18 mouse cellular contexts compared by ENCODE assay signal in the genomic region with DNA sequence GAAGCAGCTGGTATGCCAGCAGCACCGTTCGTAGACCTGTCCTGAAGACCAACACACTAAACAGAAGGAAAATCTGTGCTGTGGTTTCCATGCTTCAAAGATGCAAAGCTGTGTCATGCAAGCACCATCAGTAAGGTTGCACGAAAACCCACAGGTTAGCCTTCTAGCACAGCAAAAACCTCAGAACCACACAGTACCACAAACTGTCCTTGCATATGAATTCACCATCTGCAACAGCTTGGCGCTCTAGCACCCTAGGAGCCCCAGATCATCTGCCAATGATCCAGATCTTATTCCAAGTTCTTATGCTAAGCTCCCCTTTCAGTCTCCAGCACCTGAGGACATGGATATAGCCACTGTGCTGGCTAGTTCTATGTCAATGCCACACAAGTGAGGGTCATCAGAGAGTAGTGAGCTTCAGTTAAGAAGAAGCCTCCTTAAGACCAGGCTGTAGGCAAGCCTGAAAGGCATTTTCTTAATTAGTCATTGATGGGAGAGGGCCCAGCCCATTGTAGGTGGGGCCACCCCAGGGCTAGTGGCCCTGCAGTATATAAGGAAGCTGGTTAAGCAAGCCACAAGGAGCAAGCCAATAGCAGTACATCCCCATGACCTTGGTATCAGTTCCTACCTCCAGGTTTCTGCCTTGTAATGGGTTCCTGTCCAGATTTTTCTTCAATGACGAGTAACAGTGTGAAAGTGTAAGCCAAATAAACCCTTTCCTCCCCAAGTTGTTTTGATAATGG. TPM values are rescaled to one million over a fixed set of nuclear protein-coding genes. Genes with fewer than 3 reads are reported as not detected.
DNase-seq lines count a peak whose midpoint lies in the region; ATAC-seq and TF ChIP-seq lines count a peak whose summit lies in the region.
"Had no signal": no experiment of that assay in that cellular context is flagged by ENCODE, and none has a peak within 500 bp of the region (broad histone marks: within the 10 kb centered on the region; RNA-seq: fewer than 3 reads in every experiment).

No protein-coding gene starts in this region.

- 0 out of 2 replicates have a peak, but pooled peaks have one; percentile 20 for ATAC-seq in liver, embryonic 13.5 days (ENCODE audit: low read depth)
- no peak for ATAC-seq in liver, embryonic 11.5 days (replicated peaks; ENCODE audit: low FRiP score)
- peak; percentile 78 for ATAC-seq in granulocyte monocyte progenitor cell, adult 5-6 weeks (replicated peaks; ENCODE audit: poor library complexity, severe bottlenecking)
- ATAC-seq: intestine, embryonic 16.5 days; liver, postnatal 0 days had no signal

- no peak overlapping the region for H3K4me2 ChIP-seq in liver, embryonic 13.5 days
- H3K4me2 ChIP-seq in liver, embryonic 11.5 days, result no peak overlapping the region
- H3K4me2 ChIP-seq: heart, embryonic 15.5 days; hindbrain, embryonic 12.5 days; limb, embryonic 13.5 days; neural tube, embryonic 13.5 days had no signal

- TF ChIP-seq POLR2A in cerebellum, adult 2 months (IDR thresholded peaks at IDR 0.05; ENCODE audit: borderline replicate concordance, insufficient read depth, low read length), result no peak

- no peak for DNase-seq in liver, embryonic 13.5 days
- DNase-seq in liver, embryonic 11.5 days (ENCODE audit: low spot score), result no peak
- peak; percentile 43 to 72 for DNase-seq in cerebellum, adult 2 months
- DNase-seq in splenic B cell, adult 2 months (ENCODE audit: low read depth, low spot score), result peak; percentile 47
- no peak for DNase-seq in right cerebral cortex, postnatal 25 days
- no peak for DNase-seq in adrenal gland, postnatal 25 days
- no peak for DNase-seq in embryo, embryonic 10 days (ENCODE audit: low spot score)
- DNase-seq: adrenal gland, postnatal 14 days; heart, adult 18-20 months; liver, postnatal 0 days had no signal

- WGBS in liver, embryonic 13.5 days (ENCODE audit: insufficient replicate concordance), result 50% methylated on average over 5 of the region's 5 CpGs
- WGBS in liver, embryonic 11.5 days, result 79% methylated on average over 5 of the region's 5 CpGs
- WGBS in cerebellum, adult 2 months, result 28% methylated on average over 5 of the region's 5 CpGs

- no peaks in the 10 kb centered on the region for H3K9me3 ChIP-seq in liver, embryonic 13.5 days (replicated peaks)
- H3K9me3 ChIP-seq in liver, embryonic 11.5 days (ENCODE audit: control insufficient read depth, low read length), result no peaks in the 10 kb centered on the region
- H3K9me3 ChIP-seq: forebrain, embryonic 10.5 days; heart, embryonic 15.5 days; hindbrain, embryonic 12.5 days; limb, embryonic 13.5 days; neural tube, embryonic 13.5 days had no signal

- H3K4me3 ChIP-seq in liver, embryonic 13.5 days (replicated peaks), result no peak overlapping the region
- no peak overlapping the region for H3K4me3 ChIP-seq in liver, embryonic 11.5 days (ENCODE audit: low read depth, low read length)
- H3K4me3 ChIP-seq in cerebellum, adult 2 months (replicated peaks; ENCODE audit: insufficient read depth, low read depth, low read length), result no peak overlapping the region
- H3K4me3 ChIP-seq: forebrain, embryonic 10.5 days; heart, embryonic 15.5 days; hindbrain, embryonic 12.5 days; limb, embryonic 13.5 days; neural tube, embryonic 13.5 days had no signal

- H3K9ac ChIP-seq in liver, embryonic 13.5 days, result no peak overlapping the region
- no peak overlapping the region for H3K9ac ChIP-seq in liver, embryonic 11.5 days (ENCODE audit: low read depth, low read length)
- H3K9ac ChIP-seq: heart, embryonic 15.5 days; hindbrain, embryonic 12.5 days; limb, embryonic 13.5 days; liver, postnatal 0 days; neural tube, embryonic 13.5 days had no signal

- TF ChIP-seq CTCF in cerebellum, adult 2 months (IDR thresholded peaks at IDR 0.05; ENCODE audit: borderline replicate concordance, insufficient read depth, low read depth, low read length), result no peak

- H3K27ac ChIP-seq in liver, embryonic 13.5 days, result no peak overlapping the region
- no peak overlapping the region for H3K27ac ChIP-seq in liver, embryonic 11.5 days (ENCODE audit: low read depth, low read length)
- no peak overlapping the region for H3K27ac ChIP-seq in cerebellum, adult 2 months (ENCODE audit: insufficient read depth, low read length)
- H3K27ac ChIP-seq: forebrain, embryonic 10.5 days; heart, embryonic 15.5 days; hindbrain, embryonic 12.5 days; limb, embryonic 13.5 days; neural tube, embryonic 13.5 days; stomach, postnatal 0 days had no signal

- H3K4me1 ChIP-seq in liver, embryonic 13.5 days (replicated peaks), result no peaks in the 10 kb centered on the region
- no peaks in the 10 kb centered on the region for H3K4me1 ChIP-seq in liver, embryonic 11.5 days (replicated peaks; ENCODE audit: control insufficient read depth, insufficient read depth, low read length)
- H3K4me1 ChIP-seq in cerebellum, adult 2 months (ENCODE audit: control insufficient read depth, insufficient read depth, low read length), result peaks cover 6% of the 10 kb centered on the region; the same call in 1 of the 2 replicates
- H3K4me1 ChIP-seq: forebrain, embryonic 10.5 days; heart, embryonic 15.5 days; hindbrain, embryonic 12.5 days; limb, embryonic 13.5 days; neural tube, embryonic 13.5 days had no signal

- H3K27me3 ChIP-seq in liver, embryonic 13.5 days, result no peaks in the 10 kb centered on the region
- H3K27me3 ChIP-seq in liver, embryonic 11.5 days (replicated peaks; ENCODE audit: control insufficient read depth, insufficient read depth, low read length), result no peaks in the 10 kb centered on the region
- H3K27me3 ChIP-seq in cerebellum, adult 2 months (ENCODE audit: control insufficient read depth, insufficient read depth, low read length), result no peaks in the 10 kb centered on the region
- H3K27me3 ChIP-seq in splenic B cell, adult 2 months (ENCODE audit: control insufficient read depth, insufficient read depth, low read length, poor library complexity, severe bottlenecking), result no peaks in the 10 kb centered on the region
- H3K27me3 ChIP-seq: heart, embryonic 15.5 days; hindbrain, embryonic 12.5 days; limb, embryonic 13.5 days; neural tube, embryonic 13.5 days had no signal

- no peaks in the 10 kb centered on the region for H3K36me3 ChIP-seq in liver, embryonic 13.5 days
- H3K36me3 ChIP-seq in liver, embryonic 11.5 days (ENCODE audit: control insufficient read depth, insufficient read depth, low read length), result no peaks in the 10 kb centered on the region
- H3K36me3 ChIP-seq in splenic B cell, adult 2 months (ENCODE audit: control insufficient read depth, insufficient read depth, low read length, poor library complexity, severe bottlenecking), result no peaks in the 10 kb centered on the region
- H3K36me3 ChIP-seq: forebrain, embryonic 10.5 days; heart, embryonic 15.5 days; hindbrain, embryonic 12.5 days; limb, embryonic 13.5 days; neural tube, embryonic 13.5 days had no signal

RNA-seq across cellular contexts. Expression of a gene that starts 33.0 kb away (rescaled TPM):
- 1.4 and 2.2 TPM in 2 replicates for polyA plus RNA-seq in liver, embryonic 13.5 days (2015; fragmentation: Nextera tagmentation; extraction: Ambion mirVana)
- polyA plus RNA-seq in liver, embryonic 11.5 days (2014; fragmentation: Nextera tagmentation; extraction: Ambion mirVana), result 1.8 and 2.0 TPM in 2 replicates
- polyA plus RNA-seq in cerebellum, adult 2 months (2012; rRNA removed), result 14.5 and 19.4 TPM in 2 replicates
- total RNA-seq in granulocyte monocyte progenitor cell, adult 5-6 weeks (2014; fragmentation: Nextera tagmentation), result 68.7 and 69.9 TPM in 2 replicates
- total RNA-seq in granulocyte monocyte progenitor cell, adult 5-6 weeks (2017), result 77.8 and 90.0 TPM in 2 replicates
- 23.8 and 41.5 TPM in 2 replicates for total RNA-seq in adrenal gland, postnatal 25 days (2021)

Comparison
In these comparisons a context has a peak if more than half of its experiments do, and no peak if none do; other contexts are left out.
1. DNase-seq: peak in cerebellum, adult 2 months (2 of 2) and splenic B cell, adult 2 months (single experiment); none in liver, embryonic 13.5 days (single experiment), liver, embryonic 11.5 days (single experiment), right cerebral cortex, postnatal 25 days (single experiment), adrenal gland, postnatal 25 days (single experiment) and embryo, embryonic 10 days (single experiment).